Mouse (Mus musculus) monocyte, adult 2 months (primary cell): Measurements from ENCODE around the gene Slc4a7.

Source experiments
- DNase-seq, 2 experiments: peaks; one replicate each; pipeline ENCODE4 v3.0.0; 2022; ENCODE audit warnings: low spot score in 2 of 2, low read depth in 1 of 2

Slc4a7 gene

DNA sequence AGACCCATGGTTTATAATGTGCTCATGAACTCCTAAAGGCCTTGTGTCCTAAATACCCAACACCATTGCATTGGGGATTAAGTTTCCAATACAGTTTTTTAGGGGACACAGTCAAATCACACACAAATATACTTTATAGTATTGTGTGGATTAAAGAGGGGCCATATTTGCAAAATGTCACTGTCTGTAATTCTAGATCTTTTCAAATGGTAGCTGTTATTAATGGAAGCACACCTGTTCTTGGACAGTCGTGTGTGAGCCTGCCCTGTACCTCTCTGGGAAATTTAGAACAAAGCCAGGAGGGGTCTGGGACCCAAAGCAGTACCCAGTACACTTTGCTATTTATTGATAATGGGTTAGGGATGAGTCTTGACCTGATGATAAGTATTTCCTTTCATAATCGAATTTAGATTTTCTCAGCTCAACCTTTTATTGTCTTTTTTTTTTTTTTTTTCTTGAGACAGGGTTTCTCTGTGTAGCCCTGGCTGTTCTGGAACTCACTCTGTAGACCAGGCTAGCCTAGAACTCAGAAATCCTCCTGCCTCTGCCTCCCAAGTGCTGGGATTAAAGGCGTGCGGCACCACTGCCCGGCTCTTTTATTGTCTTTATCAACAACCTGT is at the start of gene Slc4a7:
Slc4a7 (plus strand) TSS at position 570 of the 620 bp plus-strand sequence.
- DNase-seq, result no peak

DNA sequence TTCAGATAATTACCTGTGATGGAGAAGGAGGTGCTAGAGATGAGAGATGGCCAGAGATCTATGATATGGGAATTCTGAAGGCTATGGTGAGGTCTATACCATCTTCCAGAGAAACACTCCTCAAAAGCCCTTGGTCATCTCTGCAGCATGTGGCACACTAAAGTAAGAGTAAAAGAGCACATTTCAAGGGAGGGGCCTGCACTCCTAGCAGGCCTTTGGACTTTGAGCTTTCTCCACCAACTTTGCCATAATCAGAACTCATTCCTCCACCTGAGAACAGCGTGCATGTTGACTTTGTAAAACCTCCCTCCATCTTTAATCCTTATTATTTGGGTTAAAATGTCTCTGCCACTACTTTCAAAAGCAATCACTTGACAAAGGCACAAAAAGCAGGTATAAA is 31.5 kb upstream of the Slc4a7 start:
- no peak for DNase-seq

DNA sequence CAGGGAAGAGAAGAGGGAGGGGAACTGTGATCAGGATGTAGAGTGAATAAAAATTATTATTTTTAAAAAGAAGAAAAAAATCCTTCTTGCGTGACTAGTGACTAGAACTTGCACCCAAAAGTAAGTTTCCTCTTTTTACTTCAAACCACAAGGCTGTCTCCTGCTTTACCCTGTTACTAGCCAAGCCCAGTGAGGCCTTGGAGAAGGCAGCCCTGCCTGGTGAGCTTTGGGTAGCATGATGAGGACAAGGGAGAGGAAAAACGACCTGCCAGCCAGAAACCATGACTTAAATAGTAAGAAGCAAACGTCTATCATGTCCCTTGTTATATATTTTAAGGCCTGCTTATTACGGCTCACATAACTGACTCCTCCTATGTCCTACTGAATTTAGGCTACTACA is 20.5 kb upstream of the Slc4a7 start:
- no peak for DNase-seq

DNA sequence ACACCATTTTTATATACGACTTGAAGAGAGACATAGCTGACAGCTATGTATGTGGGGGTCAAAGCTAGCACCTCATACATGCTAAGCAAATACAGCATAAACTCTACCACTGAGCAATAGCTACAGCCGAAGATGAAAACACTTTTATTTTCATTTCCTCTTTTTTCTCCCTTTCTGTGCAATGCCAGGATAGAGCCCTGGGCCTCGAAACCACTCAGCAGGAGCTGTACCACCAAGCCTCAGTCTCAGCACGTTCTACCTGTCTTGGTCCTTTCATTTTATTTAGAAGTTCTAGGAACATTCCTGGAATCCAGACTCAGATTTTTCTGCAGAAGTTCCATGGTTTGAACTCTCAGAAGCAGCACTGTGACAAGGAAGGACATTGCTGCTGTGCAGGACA is 17.3 kb upstream of the Slc4a7 start:
- peak in 1 of 2 experiments; percentile 18 for DNase-seq

DNA sequence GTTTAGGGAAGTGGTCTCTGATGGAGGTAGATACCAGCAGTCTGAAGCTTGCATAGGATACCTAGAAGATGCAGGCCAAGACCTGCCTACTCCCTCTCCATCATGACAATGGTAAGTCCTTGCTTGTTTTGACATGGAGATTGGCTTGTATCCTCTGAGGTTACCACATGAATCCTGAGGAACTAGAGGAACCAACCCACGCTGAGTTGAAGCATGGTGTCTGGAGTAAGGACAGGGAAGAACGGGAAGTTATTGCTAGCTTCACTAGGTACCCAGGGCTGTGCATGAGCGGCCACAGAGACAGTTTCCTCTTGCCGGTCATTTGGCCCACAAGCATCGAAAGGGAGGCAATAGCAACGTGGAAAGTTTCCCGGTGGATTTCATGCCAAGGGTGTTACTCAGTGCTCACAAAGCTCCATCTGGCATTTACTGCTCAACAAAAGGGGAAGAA is 16.0 kb upstream of the Slc4a7 start:
- no peak for DNase-seq

DNA sequence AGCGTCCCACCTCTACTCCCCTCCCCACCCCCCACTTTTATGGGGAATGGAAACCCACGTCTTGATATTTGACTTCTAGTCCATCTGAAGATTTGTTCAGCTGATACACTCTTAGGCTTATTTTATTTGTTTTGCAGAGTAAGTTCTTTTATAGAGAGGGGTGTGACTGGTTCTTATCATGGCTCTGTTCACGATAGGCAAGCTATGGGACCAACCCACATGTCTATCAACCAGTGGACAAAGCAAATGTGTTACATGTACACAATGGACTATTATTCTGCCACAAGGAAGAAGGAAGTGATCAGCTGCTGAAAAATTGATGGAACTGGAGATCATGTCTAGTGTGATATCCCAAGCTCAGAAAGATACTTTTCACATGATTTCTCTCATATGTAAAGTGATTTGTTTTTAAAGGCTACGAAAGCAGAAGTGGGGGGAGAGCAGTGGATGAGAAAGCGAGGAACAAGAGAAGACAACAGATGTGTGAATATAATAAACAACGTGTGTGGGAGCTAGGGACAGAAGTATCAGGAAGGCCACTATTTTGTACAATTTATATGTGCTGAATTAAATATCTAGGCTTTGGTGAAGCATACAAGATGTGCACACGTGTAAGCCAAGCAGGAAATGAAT is 14.7 kb upstream of the Slc4a7 start:
- DNase-seq, result no peak

DNA sequence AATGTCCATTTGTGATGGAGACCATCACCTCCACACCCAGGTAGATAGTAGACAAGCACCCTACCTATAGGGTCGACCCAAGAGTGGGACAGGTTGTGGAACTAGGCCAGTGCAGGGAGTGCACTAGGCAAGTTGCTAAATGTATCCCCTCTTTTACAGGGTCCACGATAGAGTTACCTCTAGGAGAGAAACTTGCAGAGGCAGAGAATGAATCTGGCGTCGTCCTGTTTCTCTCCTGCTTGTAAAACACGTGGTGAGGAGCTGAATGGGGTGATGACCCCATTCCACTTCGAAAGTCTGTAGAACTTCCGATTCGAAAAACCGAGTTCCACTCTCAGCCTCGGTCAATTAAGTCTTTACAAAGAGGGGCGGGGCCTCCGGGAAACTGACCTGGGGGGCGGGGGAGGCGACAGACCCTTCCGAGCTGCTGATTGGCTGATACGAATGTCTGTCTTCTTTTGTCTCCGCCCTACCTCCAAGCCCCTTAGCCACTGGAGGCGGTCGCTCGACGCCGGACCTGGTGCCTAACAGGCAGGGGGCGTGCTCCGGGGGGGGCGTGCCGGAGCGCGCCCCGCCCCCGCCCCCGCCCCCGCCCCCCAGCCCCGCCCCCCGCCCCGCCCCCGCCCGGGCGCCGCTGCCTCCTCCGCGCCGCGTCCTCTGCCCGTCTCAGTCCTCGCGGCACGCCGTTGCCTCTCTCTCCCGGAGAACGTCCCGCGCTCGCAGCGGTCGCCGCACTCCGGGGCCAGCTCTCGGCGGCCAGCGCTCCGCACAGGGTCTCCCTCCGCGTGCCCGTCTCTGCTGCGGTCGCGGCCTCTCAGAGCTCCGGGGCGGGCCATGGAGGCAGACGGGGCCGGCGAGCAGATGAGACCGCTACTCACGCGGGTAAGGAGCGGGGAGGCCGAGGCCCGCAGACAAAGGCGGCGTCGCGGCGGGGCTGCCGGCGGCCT is 593 bp downstream of the Slc4a7 start:
- DNase-seq, result peak; percentile 43 to 72

DNA sequence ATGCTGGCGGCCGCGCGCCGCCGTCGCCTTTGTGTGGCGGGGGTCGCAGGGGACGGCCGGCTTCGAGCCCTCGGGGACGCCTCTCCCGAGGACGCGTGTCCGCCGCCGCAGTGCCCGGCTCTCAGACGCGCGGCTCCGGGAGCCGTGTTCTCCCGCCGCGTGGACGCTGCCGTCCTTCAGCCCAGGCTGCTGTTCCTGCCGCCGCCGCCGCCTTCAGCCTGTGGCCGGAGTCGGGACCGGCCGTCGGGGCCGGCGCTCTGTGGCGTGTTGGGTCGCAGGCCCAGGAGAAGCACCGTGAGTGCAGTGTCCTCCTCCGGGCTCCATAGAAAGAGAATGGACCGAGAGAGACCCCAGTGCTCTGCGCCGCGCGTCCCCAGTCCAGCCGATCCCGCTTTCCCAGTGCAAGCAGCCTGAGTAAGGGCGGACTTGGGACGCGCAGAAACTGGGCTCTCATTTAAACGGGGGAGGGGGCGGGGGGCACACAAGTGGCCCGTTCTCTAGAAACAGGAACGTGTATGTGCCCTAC is 1.3 kb downstream of the Slc4a7 start:
- DNase-seq, result peak; percentile 5 to 25

DNA sequence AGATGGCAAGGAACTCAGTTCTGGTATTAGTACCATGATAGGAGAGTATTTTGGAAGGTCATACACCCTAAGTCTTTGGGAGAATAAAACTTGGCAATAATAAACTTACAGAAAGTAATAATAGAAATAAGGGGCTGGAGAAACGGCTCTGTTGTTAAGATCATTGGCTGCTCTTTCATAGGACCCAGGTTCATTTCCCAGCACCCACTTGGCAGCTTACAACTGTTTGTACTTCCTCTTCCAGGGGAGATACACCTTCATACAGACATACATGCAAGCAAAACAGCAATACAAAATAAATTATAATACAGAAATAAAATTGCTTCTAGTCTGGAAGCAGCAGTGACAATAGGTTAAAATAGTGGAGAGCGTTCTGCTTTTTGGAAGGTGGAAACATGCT is 2.6 kb downstream of the Slc4a7 start:
- DNase-seq, result no peak

DNA sequence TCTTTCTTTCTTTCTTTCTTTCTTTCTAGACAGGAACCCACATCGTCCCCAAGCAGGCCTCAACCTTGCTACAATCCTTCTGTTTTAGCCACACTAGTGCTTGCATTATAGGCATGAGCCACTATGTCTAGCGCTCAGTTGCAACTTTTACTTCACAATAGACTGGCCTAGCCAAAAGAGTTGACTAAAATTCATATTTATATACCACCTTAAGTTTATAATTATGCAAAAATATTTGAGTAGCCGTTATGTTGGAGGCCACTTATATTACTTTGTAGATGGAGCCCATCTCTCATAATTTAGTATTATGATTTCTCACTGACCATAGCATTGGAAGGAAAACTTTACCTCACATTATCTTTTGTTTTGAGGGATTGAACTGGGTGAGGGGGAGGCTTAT is 3.0 kb downstream of the Slc4a7 start:
- DNase-seq, result no peak

DNA sequence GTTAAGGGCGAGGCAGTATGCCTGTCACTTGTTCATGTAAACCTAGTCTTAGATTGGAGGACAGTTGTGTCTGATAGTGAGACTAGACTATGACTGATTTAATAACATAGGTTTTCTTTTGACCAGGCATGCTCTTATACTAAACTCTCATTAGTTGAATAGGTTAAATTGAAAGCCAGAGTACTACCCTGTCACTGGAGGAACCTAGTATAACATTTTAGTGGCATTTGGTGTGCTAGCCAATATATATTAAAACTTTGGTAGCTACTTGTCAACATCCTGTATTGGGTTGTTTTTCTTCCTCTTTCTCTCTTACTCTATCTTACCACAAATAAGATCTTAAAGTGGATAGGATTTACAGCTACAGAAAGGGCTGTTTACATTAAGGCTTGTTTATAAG is 4.3 kb downstream of the Slc4a7 start:
- DNase-seq, result no peak

DNA sequence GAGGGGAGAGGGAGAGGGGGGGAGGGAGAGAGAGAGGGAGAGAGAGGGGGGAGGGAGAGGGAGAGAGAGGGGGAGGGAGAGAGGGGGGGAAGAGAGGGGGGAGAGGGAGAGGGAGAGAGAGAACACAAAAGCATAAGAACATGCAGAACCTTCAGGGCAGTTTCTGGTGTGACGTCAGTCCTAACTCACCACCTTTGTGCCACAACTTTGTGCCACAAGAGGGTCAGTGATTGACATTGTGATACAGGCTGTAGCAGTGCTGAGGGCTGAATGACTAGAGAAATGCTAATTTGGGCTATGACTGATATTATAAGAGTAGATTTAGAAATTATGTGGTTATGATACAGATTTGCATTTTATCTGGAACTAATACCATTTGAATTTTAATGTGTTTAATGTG is 5.0 kb downstream of the Slc4a7 start:
- no peak for DNase-seq

DNA sequence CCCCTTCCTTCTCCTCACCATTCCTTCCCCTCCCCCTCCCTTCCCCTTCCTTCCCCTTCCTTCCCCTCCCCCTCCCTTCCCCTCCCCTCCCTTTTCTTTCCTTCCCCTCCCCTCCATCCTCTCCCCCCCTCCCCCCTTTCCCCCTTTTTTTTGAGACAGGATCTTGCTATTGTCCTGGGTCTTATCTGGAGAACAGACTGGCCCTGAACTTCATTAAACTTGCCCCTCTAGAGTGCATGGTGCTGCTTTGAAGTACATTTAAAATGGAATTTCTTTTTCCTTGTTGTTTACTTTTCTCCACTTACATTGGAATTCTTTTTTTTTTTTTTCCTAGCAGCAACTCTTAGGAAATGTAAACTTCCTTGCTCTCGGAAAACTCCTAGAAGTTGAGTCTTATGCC is 6.9 kb downstream of the Slc4a7 start:
- no peak for DNase-seq

DNA sequence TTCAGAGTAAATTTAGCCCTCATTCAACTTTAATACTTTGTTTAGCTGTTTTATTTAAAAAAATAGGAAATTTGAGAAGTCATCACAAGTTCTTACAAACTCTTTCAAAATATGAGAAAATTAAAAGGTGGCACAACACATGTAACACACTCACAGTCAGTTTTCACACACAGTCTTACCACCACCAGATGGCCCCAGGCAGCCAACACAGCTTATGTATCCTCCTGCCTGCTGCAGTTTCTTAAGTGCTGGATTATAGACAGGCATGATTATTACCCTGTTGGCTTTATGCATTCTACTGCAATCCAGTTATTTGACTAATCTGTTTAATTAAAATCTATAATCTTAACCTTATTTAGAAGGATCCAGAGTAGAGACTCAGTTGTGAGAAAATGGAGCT is 12.1 kb downstream of the Slc4a7 start:
- no peak for DNase-seq

DNA sequence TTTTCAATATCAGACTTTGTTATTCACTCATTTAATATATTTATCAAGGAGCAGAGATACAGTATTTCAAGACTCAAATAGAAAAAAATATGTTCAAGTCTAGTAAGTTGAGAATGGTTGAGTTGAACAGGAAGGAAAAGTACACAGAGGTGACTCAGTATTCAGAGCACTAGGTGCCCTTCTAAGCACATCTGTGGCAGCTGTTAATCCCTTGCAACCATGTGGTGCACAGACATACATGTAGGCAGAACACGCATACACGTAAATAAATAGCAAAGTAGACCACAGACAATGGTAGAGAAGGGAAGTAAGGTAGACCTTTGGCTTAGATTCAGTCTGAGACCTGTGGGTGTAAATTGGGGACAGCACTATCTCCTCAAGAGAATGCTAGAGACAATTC is 13.7 kb downstream of the Slc4a7 start:
- DNase-seq, result no peak

DNA sequence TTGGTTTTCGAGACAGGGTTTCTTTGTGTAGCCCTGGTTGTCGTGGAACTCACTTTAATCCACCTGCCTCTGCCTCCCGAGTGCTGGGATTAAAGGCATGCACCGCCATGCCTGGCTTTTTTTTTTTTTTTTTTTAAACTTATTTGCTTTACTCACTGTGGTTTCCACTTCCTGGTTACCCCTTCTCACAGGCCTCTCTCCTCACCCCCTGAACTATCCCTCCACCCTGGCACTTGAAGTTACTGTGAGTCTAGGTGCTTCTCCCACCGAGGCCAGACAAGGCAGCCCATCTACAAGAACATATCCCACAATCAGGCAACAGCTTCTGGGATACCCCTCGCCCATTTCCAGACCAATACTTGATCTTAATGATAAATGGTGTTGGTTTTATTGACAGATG is 14.8 kb downstream of the Slc4a7 start:
- DNase-seq, result no peak

DNA sequence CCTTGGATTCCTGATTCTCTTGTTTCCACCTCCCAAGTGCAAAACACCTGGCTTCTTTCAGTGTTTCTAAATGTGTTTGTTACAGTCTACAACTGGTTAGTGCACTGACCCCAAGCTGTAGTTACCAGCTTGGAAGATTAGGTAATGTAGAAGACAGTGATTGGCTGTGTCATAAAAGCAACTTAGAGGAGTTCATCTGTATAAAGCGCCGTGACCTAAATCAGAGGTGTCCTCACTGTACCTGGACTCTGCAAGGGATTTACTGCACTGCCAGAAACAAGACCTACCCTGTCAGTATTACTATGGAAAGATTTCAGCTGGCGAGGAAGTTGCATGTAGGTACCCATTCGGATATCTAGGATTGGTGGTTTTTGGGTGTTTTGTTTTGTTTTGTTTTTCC is 16.5 kb downstream of the Slc4a7 start:
- no peak for DNase-seq

DNA sequence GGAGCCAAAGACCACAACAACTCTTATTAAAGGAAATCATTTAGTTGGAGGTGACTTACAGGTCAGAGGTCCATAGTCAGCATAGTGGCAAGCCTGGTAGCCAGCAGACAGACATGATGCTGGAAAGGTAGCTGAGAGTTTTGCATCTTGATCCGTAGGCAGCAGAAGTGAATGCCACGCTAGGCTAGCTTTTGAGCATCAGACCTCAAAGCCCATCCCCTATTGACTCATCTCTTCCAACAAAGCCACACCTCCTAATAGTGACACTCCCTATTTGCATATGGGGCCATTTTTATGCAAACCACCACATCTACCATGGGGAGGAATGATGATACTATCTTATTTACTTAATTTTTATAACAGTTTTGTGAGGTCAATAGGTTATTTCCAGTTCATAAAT is 79.1 kb downstream of the Slc4a7 start:
- DNase-seq, result no peak

DNA sequence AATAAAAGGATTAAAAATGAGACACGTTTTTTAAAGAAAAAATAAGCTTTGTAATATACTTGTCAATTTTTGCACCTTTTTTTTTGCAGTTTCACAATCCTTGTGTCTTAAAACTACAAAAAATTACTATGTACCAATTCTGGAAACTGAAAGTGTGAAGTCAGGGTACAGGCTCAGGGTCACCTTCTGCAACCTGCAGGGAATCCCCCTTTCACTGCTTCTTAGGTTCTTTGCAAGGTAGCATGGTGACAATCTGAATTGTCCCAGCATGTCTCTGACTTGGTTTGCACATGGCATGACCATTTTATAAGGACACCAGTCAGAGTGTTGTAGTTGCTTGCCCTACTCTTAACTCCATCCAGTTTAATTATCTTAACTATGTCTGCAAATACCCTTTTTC is 82.1 kb downstream of the Slc4a7 start:
- DNase-seq, result no peak

DNA sequence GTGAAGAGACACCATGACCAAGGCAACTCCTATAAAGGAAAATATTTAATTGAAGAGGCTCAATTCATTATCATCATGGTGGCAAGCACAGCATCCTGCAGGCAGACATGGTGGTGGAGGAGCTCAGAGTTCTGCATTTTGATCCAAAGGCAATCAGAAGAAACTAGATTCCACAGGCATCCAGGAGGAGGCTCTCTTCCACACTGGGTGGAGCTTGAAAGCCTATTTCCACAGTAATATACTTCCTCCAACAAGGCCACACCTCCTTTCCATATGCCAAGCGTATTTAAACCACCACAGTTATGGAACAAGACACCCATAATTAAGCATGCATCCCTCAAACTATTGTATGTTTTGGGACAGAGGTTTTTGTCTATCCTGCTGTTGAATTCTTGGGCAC is 84.9 kb downstream of the Slc4a7 start:
- DNase-seq, result no peak

DNA sequence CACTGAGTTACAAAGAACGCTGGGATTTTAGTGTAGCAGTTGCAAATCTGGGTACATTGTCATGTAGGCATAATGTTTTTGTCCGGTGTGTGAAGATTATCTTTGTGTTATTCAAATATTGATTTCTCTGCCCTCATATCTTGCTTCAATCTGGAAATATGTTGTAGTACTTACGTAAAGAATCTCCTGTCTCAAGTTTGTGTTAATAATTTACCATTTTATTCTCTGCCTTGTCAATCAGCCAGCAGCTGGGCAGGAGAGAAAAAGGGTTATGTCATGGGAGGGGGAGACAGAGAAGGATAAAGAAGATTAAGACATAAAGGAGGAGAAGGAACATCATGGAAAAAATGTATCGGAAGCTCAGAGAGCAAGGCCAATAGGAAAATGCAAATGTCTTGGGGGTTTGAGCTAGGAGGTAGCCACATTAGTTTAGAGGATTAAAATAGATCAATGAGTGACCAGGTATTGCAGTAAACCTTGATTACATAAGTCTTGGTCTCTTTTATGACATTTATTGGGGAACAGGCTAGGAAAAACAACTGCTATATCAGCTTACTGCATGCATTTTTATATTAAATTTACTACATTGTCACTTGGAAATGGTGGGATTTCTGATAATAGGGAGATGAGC is 87.9 kb downstream of the Slc4a7 start:
- no peak for DNase-seq
